Mouse (Mus musculus) hindbrain, embryonic 16.5 days (tissue): ENCODE measurements at regions not wholly inside any gene's neighbourhood (a gene's known extent, or its start where the extent isn't known, plus 50 kb on each side); places are given as distances from the start of the nearest gene placed in this dataset.

Experiments
- ATAC-seq: fragments of 200-750 bp; cut with Nextera tagmentation; 2 replicates; pipeline ENCODE4 v1.8.0; 2017; ENCODE audit warnings: moderate TSS enrichment, moderate library complexity
- H3K27ac ChIP-seq: fragments of 300-500 bp; sonication (generic); 2 replicates; pipeline ENCODE4 v1.5.1; 2014; ENCODE audit warnings: low read depth, mild to moderate bottlenecking, control low read depth, low read length, moderate library complexity
- H3K27me3 ChIP-seq: fragments of 300-500 bp; sonication (generic); replicated peaks from 2 replicates; pipeline ENCODE4 v1.6.1; 2014; ENCODE audit warnings: low read length; ENCODE audit not compliant: control insufficient read depth, insufficient read depth
- H3K36me3 ChIP-seq: fragments of 300-500 bp; sonication (generic); 2 replicates; pipeline ENCODE4 v1.6.1; 2014; ENCODE audit warnings: mild to moderate bottlenecking, low read length, moderate library complexity, mixed read lengths; ENCODE audit not compliant: control insufficient read depth, insufficient read depth
- H3K4me1 ChIP-seq: fragments of 300-500 bp; sonication (generic); 2 replicates; pipeline ENCODE4 v1.6.1; 2014; ENCODE audit warnings: low read depth, low read length; ENCODE audit not compliant: control insufficient read depth, insufficient read depth
- H3K4me2 ChIP-seq: fragments of 300-500 bp; sonication (generic); 2 replicates; pipeline ENCODE4 v1.6.1; 2014; ENCODE audit warnings: mild to moderate bottlenecking, low read length, control low read depth, moderate library complexity
- H3K4me3 ChIP-seq: fragments of 300-500 bp; sonication (generic); 2 replicates; pipeline ENCODE4 v1.5.1; 2014; ENCODE audit warnings: mild to moderate bottlenecking, low read length, control low read depth, moderate library complexity
- H3K9ac ChIP-seq: fragments of 300-500 bp; sonication (generic); 2 replicates; pipeline ENCODE4 v1.6.1; 2014; ENCODE audit warnings: low read depth, mild to moderate bottlenecking, control low read depth, low read length, moderate library complexity
- H3K9me3 ChIP-seq: fragments of 300-500 bp; sonication (generic); 2 replicates; pipeline ENCODE4 v1.6.1; 2014; ENCODE audit warnings: mild to moderate bottlenecking, low read length, moderate library complexity; ENCODE audit not compliant: control insufficient read depth
- WGBS: fragments of 180-500 bp; shearing (Covaris S2); extraction: QIAGEN DNeasy Blood & Tissue Kit; methylation state at CpG from one replicate; pipeline ENCODE4 v1.1.7; 2014; 5-methylcytosine and 5-hydroxymethylcytosine counted together

- H3K27me3 ChIP-seq, result no peaks in the 10 kb centered on the region
- ATAC-seq, result no peak
These were observed 395.5 kb upstream of the Tbx3 start for GRCm38 (mm10) chr5:119274817-119275494.

GRCm38 (mm10) chr5:119280146-119280545, 390.3 kb upstream of the Tbx3 start:
- ATAC-seq, result no peak
- H3K4me3 ChIP-seq, result no peak overlapping the region
- no peaks in the 10 kb centered on the region for H3K4me1 ChIP-seq
- H3K27ac ChIP-seq, result no peak overlapping the region
- H3K36me3 ChIP-seq, result no peaks in the 10 kb centered on the region
- no peak overlapping the region for H3K4me2 ChIP-seq
- WGBS, result 88% methylated on average over 6 of the region's 6 CpGs
- H3K27me3 ChIP-seq, result no peaks in the 10 kb centered on the region
- peaks cover 9% of the 10 kb centered on the region for H3K9me3 ChIP-seq
- no peak overlapping the region for H3K9ac ChIP-seq

More at GRCm38 (mm10) chr5:119274817-119275494, 395.5 kb upstream of the Tbx3 start:
- Histone ChIP-seq H3K4me3 (no peak overlapping the region), H3K27ac (no peak overlapping the region), H3K9me3 (no peaks in the 10 kb centered on the region), H3K36me3 (no peaks in the 10 kb centered on the region), H3K4me1 (no peaks in the 10 kb centered on the region), H3K9ac (no peak overlapping the region), H3K4me2 (no peak overlapping the region)
- 73% methylated on average over 7 of the region's 7 CpGs for WGBS

- H3K27ac ChIP-seq, result no peak overlapping the region
- no peaks in the 10 kb centered on the region for H3K9me3 ChIP-seq
- H3K4me2 ChIP-seq, result no peak overlapping the region
- no peak overlapping the region for H3K9ac ChIP-seq
- WGBS, result 75% methylated on average over 5 of the region's 5 CpGs
- H3K27me3 ChIP-seq, result no peaks in the 10 kb centered on the region
- no peaks in the 10 kb centered on the region for H3K4me1 ChIP-seq
- no peak for ATAC-seq
- H3K36me3 ChIP-seq, result no peaks in the 10 kb centered on the region
- no peak overlapping the region for H3K4me3 ChIP-seq
These were observed 380.7 kb upstream of the Tbx3 start for GRCm38 (mm10) chr5:119289808-119290207.

GRCm38 (mm10) chr5:119292323-119292722, 378.1 kb upstream of the Tbx3 start:
- H3K27ac ChIP-seq, result no peak overlapping the region

GRCm38 (mm10) chr5:119292889-119293288, 377.6 kb upstream of the Tbx3 start:
- H3K9ac ChIP-seq, result no peak overlapping the region
- no peak overlapping the region for H3K27ac ChIP-seq
- no peak for ATAC-seq
- no peak overlapping the region for H3K4me2 ChIP-seq
- no peaks in the 10 kb centered on the region for H3K36me3 ChIP-seq
- H3K27me3 ChIP-seq, result no peaks in the 10 kb centered on the region
- no peak overlapping the region for H3K4me3 ChIP-seq
- no peaks in the 10 kb centered on the region for H3K9me3 ChIP-seq
- no peaks in the 10 kb centered on the region for H3K4me1 ChIP-seq
- WGBS, result 87% methylated on average over 1 of the region's 1 CpGs

More at GRCm38 (mm10) chr5:119292323-119292722, 378.1 kb upstream of the Tbx3 start:
- H3K9ac ChIP-seq, result no peak overlapping the region
- no peaks in the 10 kb centered on the region for H3K9me3 ChIP-seq
- no peaks in the 10 kb centered on the region for H3K27me3 ChIP-seq
- no peaks in the 10 kb centered on the region for H3K36me3 ChIP-seq
- WGBS, result 86% methylated on average over 9 of the region's 9 CpGs
- H3K4me2 ChIP-seq, result no peak overlapping the region
- H3K4me1 ChIP-seq, result no peaks in the 10 kb centered on the region
- no peak overlapping the region for H3K4me3 ChIP-seq
- ATAC-seq, result no peak

GRCm38 (mm10) chr5:119299311-119299710, 371.2 kb upstream of the Tbx3 start:
- Histone ChIP-seq H3K27ac (no peak overlapping the region), H3K9me3 (no peaks in the 10 kb centered on the region), H3K36me3 (no peaks in the 10 kb centered on the region), H3K4me1 (no peaks in the 10 kb centered on the region), H3K4me3 (no peak overlapping the region), H3K27me3 (no peaks in the 10 kb centered on the region), H3K4me2 (no peak overlapping the region), H3K9ac (no peak overlapping the region)
- WGBS, result 87% methylated on average over 3 of the region's 3 CpGs
- no peak for ATAC-seq

GRCm38 (mm10) chr5:119300106-119300505, 370.4 kb upstream of the Tbx3 start:
- 30% methylated on average over 7 of the region's 7 CpGs for WGBS
- Histone ChIP-seq H3K9ac (no peak overlapping the region), H3K36me3 (no peaks in the 10 kb centered on the region), H3K9me3 (no peaks in the 10 kb centered on the region), H3K27me3 (no peaks in the 10 kb centered on the region), H3K4me1 (no peaks in the 10 kb centered on the region), H3K4me3 (no peak overlapping the region), H3K4me2 (no peak overlapping the region), H3K27ac (no peak overlapping the region)
- no peak for ATAC-seq

- no peaks in the 10 kb centered on the region for H3K4me1 ChIP-seq
- ATAC-seq, result no peak
- H3K4me3 ChIP-seq, result no peak overlapping the region
- no peak overlapping the region for H3K27ac ChIP-seq
- H3K4me2 ChIP-seq, result no peak overlapping the region
- H3K9ac ChIP-seq, result no peak overlapping the region
- no peaks in the 10 kb centered on the region for H3K27me3 ChIP-seq
- H3K36me3 ChIP-seq, result no peaks in the 10 kb centered on the region
- no peaks in the 10 kb centered on the region for H3K9me3 ChIP-seq
- 48% methylated on average over 5 of the region's 5 CpGs for WGBS
These were observed 368.9 kb upstream of the Tbx3 start for GRCm38 (mm10) chr5:119301539-119301938.

GRCm38 (mm10) chr5:119304721-119305120, 365.7 kb upstream of the Tbx3 start:
- Histone ChIP-seq H3K27me3 (no peaks in the 10 kb centered on the region), H3K4me2 (no peak overlapping the region), H3K4me3 (no peak overlapping the region), H3K36me3 (no peaks in the 10 kb centered on the region), H3K9me3 (no peaks in the 10 kb centered on the region), H3K9ac (no peak overlapping the region), H3K4me1 (no peaks in the 10 kb centered on the region), H3K27ac (no peak overlapping the region)
- WGBS, result 16% methylated on average over 5 of the region's 5 CpGs
- ATAC-seq, result no peak
